Mouse (Mus musculus): ENCODE results near the gene Atp13a1. TPM values are rescaled to one million over a fixed set of nuclear protein-coding genes. Genes with fewer than 3 reads are reported as not detected.

Gene Atp13a1
- total RNA-seq, 2 experiments from 2014 or later = 11.6 to 11.9 TPM

DNA sequence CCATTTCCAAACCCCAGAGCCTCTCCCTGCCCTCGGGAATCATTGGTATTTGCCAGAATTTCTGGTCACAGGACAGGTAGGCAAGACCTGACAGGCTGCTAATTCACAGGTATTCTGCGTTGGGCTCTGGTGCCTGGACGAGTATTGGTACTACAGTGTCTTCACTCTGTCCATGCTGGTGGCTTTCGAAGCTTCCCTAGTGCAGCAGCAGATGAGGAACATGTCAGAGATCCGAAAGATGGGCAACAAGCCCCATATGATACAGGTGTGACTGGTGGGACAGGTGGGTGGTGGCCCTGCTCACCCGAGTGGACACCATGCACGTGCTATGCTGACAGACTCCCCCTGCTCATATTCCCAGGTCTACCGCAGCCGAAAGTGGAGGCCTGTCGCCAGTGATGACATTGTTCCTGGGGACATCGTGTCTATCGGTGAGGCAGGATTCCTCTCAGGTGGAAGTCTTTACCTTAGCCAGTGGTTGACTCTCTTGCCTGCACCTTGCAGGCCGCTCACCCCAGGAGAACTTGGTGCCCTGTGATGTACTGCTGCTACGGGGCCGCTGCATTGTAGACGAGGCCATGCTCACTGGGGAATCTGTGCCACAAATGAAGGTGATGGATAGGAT, 5.9 kb downstream of the Atp13a1 start:
- no peak for DNase-seq
- intact Hi-C loops (cut with DNase I; ENCODE audit: low total_unique reads) = no loop called here

DNA sequence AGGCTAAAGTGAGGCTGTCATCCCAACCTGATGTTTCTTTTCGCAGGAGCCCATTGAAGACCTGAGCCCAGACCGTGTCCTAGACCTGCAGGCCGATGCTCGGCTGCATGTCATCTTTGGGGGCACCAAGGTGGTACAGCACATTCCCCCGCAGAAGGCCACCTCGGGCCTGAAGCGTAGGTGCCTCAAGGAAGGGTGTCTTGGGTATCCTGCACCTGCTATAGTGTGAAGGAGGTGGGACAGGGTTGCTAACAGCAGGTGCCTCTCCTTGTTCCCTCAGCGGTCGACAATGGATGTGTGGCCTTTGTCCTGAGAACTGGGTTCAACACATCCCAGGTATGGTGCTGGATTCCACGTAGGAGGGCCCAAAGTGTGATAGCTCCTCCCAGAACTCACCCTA, 6.7 kb downstream of the Atp13a1 start:
- no peak for DNase-seq
- intact Hi-C loops (cut with DNase I; ENCODE audit: low total_unique reads) = no loop called here

DNA sequence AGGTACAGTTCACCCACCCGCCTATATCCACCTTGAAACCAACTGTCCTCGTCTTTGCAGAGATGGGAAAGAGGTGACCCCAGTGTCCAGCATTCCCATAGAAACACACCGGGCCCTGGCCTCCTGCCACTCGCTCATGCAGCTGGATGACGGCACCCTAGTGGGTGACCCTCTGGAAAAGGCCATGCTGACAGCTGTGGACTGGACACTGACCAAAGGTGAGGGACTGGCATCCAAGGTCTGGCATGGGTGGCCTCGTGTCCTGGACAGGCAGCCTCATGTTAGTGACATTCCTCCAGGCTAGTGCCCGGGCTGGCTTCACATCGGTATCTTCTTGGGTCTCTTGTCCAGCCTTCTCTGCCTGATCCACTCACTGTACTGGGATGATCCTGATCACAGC, 8.3 kb downstream of the Atp13a1 start:
- no peak for DNase-seq
- intact Hi-C loops (cut with DNase I; ENCODE audit: low total_unique reads) = no loop called here

DNA sequence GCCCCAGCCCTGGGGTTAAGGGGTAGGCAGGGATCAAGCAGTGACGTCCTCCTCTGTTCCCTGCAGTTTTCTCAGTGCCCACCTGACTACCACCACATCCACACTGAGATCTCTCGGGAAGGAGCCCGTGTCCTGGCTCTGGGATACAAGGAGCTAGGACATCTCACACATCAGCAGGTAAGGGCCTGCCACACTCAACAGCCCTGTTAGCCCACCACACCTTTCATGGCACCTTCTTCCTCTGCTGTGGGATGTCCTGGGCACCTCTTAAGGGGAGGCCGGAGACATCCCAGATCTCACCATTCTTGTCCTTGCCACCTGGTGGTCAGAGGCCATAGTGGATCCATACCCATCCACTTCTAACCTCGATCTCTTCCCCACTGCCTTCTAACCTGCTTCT, 9.0 kb downstream of the Atp13a1 start:
- intact Hi-C loops (cut with DNase I; ENCODE audit: low total_unique reads) = no loop called here

DNA sequence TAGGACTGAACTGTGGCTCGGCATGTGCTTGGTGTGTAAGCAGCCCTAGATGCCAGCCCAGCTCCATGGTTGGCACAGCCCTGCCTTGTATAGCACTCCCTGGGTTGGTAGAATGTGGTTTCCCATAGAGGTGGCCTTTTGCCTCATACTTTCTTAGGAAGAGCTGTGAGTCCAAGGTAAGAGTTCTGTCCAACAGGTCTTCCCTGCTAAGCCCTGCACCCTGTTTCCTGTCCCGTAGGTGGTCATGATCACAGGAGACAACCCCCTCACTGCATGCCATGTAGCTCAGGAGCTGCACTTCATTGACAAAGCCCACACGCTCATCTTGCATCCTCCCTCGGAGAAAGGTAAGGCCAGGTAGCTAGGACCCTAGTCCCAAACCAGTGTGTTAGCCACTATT, 10.8 kb downstream of the Atp13a1 start:
- intact Hi-C loops (cut with DNase I; ENCODE audit: low total_unique reads) = no loop called here
- DNase-seq = no peak

More for the DNA sequence above, 9.0 kb downstream of the Atp13a1 start:
- no peak for DNase-seq

DNA sequence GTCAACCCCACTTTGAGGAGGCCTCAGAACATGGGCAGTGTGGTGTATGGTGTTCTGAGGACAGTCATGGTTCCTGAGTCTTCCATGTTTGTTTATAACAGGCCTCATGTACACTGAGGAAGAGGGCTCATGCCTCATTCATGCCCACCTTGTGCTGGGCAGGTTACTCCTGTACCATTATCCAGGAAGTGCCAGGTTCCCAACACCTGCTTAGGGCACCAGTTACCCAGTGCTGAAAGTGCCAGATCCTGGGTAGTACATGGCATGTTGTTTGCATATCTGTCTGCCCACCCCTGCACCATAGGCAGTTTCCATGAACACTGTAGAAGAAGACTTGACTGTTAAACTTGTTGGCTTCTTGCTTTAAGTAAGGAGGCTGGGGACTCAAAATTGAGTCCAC, 11.3 kb downstream of the Atp13a1 start:
- no peak for DNase-seq
- intact Hi-C loops (cut with DNase I; ENCODE audit: low total_unique reads) = no loop called here

DNA sequence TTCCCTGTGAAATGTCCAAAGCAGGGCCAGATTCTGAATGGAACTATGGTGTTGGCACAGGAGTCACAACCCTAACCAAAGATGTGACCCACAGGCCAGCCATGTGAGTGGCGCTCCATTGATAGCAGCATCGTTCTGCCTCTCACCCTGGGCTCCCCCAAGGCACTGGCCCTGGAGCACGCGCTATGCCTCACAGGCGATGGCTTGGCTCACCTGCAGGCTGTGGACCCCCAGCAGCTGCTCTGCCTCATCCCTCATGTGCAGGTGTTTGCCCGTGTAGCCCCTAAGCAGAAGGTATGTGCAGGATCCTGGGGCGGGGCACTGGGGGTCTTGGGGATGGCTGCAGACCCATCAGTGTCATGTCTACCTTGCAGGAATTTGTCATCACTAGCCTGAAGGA, 12.4 kb downstream of the Atp13a1 start:
- no peak for DNase-seq
- intact Hi-C loops (cut with DNase I; ENCODE audit: low total_unique reads) = no loop called here

DNA sequence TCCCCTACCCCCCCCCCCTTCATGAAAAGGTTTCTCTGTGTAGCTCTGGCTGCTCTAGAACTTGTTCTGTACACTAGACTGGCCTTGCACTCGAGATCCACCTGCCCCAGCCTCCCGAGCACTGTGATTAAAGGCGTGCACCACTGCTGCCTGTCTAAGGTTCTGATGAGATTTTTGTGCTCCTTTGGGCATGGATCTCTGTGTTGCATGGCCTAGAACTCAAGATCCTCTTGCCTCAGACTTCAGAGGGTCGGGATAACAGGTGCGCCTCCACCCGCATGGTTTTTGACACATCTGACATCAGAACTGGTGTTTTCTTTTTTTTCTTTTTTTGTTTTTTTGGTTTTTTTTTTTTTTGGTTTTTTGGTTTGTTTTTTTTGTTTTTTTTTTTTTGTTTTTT, 13.6 kb downstream of the Atp13a1 start:
- intact Hi-C loops (cut with DNase I; ENCODE audit: low total_unique reads) = no loop called here
- DNase-seq = no peak

DNA sequence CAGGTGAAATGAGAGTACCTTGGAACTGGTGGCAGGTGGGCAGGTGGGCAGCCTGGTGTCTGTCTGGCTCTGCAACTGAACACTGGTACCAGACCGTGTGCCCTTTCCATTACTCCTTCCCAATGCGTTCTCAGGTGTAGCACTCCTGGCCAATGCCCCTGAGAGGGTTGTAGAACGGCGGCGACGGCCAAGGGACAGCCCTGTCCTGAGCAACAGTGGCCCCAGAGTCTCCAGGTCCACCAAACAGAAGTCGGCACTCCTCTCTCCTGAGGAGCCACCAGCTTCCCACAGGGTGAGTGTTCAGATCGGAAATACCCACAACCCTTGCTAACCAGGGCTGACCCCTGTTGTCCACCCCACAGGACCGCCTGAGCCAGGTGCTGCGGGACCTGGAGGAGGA, 14.1 kb downstream of the Atp13a1 start:
- intact Hi-C loops (cut with DNase I; ENCODE audit: low total_unique reads) = no loop called here
- no peak for DNase-seq

DNA sequence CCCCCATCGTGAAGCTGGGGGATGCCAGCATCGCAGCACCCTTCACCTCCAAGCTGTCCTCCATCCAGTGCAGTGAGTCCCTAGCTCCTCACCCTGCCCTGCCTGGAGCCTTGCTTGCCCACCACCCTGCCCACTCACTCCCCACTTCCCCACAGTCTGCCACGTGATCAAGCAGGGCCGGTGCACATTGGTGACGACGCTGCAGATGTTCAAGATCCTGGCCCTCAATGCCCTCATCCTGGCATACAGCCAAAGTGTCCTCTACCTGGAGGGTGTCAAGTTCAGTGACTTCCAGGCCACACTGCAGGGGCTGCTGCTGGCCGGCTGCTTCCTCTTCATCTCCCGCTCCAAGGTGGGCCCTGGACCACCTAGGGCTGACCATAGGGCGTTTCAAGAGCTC, 14.5 kb downstream of the Atp13a1 start:
- no peak for DNase-seq

DNA sequence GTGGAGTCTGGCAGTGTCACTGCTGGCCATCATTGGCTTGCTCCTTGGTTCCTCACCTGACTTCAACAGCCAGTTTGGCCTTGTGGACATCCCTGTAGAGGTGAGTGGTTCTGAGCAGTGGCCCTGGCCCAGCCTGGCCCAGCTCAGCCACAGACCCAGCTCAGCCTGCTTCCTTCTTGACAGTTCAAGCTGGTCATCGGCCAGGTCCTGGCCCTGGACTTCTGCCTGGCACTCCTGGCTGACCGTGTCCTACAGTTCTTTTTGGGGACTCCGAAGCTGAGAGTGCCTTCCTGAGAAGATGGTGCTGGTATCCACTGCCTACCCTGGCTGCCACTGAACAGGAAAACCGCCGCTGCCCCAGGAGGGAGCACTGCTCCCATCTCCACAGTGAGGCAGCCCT, 16.3 kb downstream of the Atp13a1 start:
- no peak for DNase-seq

More for the DNA sequence above, 14.5 kb downstream of the Atp13a1 start:
- intact Hi-C loops (cut with DNase I; ENCODE audit: low total_unique reads) = no loop called here

DNA sequence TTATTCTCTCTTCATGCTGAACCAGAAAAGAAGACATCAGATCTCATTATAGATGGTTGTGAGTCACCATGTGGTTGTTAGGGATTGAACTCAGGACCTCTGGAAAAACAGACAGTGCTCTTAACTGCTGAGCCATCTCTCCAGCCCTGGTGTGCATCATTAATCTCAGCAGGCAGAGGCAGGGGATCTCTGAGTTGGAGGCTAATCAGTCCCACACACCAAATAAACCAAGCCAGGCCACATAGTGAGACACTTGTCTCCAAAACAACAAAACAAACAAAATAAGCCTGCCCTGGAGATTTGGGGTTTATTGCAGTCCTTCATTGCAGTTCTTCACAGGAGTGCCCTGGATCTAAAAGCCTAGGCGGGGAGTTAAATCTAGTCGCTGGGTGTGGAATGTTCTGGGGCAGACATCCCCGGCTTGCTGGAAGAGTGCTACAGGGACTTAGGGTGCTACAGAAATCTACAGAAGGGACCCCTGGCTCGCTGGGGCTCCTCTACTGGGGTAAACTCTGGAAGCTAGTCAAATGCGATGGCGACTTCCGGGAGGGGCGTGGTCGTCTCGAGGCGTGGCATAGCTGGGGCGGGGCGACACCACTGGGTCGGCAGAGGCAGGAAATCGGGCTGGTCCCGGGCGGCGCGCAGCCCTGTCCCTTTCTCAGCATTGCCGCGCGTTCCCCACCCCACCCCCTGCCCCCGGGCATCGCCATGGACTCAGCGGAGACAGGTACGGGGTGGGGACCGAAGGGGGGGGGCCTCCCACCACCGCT, 17.3 kb downstream of the Atp13a1 start, which contains the start of gene Gmip:
Gene Gmip (plus strand): TSS at position 586 of the 770 bp plus-strand sequence.
- peak; percentile 80 for DNase-seq
- intact Hi-C loops (cut with DNase I; ENCODE audit: low total_unique reads) = no loop called here

More for the DNA sequence above, 16.3 kb downstream of the Atp13a1 start:
- intact Hi-C loops (cut with DNase I; ENCODE audit: low total_unique reads) = no loop called here

DNA sequence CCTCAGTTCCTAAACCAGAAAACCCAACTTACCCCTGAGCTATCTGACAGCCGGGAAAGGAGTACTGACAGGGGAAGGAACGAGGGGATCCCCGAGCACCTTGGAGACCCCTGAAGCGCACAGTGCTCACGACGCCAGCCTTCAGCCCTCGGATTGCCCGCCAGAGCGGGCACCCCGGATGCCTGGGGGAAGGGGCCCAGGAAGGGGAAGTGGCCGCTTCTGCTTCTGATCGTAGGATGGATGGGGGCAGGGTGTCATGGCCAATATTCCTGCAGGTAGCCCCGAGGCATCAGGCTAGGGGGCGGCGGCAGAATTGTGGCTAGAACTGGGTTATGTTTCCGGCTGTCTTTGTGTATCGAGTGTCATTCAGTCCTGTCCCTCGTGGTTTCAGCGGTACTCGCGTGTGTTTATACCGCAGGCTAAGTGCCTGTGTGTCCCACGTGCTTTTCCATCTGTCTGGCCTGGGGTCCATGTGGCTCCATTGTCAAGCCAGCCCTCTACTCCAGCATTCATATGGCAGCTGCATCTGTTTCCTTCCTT, 18.0 kb downstream of the Atp13a1 start:
- DNase-seq = no peak
- intact Hi-C loops (cut with DNase I; ENCODE audit: low total_unique reads) = no loop called here

DNA sequence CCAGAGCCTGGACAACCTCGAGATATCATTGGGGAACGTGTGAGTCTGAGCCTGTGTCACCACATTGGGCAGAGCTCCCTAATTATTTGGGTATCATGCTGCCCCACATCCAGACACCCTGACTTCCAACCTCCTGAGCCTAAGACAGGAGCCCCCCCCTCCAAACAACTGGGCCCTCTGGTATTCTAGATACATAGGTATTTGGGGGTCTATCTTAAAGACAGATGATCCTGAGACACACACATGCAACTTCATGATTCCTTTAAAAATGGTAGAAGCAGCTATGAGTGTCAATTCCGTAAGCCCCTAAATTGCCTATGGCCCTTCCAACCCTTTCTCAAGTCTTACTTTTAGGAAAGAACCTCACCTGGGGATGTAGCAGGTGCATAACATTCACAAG, 18.9 kb downstream of the Atp13a1 start:
- intact Hi-C loops (cut with DNase I; ENCODE audit: low total_unique reads) = no loop called here
- no peak for DNase-seq

DNA sequence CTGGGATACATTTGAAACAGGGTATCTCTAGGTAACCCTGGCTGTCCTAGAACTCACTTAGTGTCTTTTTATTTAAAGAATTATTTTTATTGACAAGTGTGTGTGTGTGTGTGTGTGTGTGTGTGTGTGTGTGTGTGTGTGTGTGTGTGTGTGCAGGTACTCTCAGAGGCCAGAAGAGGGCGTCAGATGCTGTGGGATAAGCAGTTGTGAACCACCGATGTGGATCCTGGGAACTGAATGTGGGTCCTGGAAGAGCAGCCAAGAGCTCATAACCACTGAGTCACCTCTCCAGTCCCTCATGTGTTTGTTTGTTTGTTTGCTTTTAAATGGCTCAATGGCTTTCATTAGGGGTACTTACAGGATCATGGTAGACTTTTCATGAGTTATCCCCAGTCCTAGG, 23.9 kb downstream of the Atp13a1 start:
- DNase-seq = no peak
- intact Hi-C loops (cut with DNase I; ENCODE audit: low total_unique reads) = no loop called here

DNA sequence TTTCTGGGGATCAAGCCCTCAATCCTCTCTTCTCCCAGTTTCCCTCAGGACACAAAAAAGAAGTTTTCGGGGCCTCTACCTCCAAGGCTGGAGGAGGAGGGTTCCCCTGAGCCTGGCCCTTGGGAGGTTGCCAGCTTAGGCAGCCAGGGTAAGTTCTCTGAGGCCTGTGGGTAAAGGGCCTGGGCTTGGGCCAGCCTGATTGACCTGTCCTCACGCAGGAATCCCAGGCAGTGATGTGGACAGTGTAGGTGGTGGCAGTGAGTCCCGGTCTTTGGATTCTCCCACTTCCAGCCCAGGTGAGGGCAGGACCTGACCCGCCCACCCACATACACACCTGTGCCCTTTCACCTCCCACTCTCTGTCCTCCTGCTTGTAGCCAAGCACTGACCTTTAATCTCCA, 24.4 kb downstream of the Atp13a1 start:
- DNase-seq = no peak
- intact Hi-C loops (cut with DNase I; ENCODE audit: low total_unique reads) = no loop called here

DNA sequence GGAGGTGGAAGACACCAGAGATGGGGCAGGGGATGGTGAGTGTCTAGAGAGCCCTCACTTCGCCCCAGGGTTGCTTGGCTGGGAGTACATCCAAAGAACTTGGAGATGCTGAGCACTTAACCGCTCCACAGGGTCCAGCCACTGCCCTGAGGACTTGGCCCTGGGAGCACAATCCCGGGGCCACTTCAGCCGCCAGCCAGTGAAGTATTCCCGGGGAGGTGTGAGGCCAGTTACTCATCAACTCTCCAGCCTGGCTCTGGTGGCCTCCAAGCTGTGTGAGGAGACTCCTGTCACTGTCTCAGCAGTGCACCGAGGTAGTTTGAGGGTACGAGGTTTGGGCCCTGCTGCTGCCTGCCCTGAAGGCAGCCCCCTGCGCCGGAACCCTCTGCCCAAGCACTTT, 29.5 kb downstream of the Atp13a1 start:
- intact Hi-C loops (cut with DNase I; ENCODE audit: low total_unique reads) = no loop called here
- DNase-seq = no peak

DNA sequence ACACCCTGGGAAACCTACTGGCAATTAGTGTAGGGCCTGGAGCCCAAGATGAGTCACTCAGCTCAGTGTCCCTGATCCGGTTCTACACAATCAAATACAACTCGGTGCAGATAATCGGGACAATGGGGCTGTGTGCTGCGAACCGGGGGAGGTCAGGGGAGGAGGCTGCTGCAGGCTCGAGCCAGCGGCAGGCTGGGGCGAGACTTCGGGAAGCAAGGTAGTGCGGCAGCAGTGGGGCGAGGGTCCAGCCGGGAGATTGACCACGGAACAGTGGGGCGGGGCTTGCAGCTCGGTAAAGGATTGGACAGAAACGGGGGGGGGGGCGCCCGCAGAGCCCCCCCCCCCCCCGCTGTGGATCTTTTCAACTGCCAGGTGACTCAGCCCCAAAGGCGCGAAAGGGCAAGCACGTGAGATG, 31.0 kb downstream of the Atp13a1 start:
- intact Hi-C loops (cut with DNase I; ENCODE audit: low total_unique reads) = no loop called here
- DNase-seq = no peak

DNA sequence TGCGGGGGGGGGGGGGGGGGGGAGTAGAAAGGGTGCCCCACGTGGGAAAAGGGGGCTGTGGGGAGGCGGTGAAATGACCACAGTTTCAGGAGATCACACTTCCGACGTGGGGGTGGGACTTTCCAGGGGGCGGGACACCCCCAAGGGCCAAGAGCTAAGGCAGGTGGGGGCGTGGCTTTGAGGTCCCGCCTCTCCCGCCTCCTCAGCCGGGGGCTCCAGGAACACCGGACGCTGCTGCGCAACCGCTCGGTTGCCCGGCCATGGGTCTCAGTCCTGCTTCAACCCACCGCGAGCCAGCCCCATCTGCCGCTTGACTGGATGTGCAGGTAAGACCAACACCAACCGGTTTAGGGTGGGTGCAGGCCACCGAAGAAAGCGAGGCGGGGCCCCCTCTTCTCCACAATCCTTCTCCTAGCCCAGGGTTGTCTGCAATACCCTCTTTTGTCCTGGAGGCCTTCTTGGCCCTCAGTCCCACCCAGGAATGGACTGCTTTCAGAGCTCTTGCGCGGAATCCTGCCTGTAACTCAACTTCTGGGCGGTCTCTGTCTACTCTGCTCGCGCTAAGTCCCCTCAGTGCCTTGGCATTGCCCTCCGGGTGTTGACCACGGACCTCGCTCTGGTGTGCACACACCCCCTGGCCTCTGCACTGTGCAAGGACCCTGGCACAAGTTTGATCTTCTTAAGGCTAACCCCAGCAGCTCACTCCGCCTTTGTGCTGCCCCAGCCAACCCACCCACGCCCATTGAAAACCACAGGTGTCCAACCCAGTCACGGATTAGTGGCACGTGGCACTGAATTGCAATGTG, 31.6 kb downstream of the Atp13a1 start, which contains the start of gene Lpar2:
Gene Lpar2 (plus strand): TSS at position 44 of the 806 bp plus-strand sequence.
- DNase-seq = no peak
- intact Hi-C loops (cut with DNase I; ENCODE audit: low total_unique reads) = no loop called here

DNA sequence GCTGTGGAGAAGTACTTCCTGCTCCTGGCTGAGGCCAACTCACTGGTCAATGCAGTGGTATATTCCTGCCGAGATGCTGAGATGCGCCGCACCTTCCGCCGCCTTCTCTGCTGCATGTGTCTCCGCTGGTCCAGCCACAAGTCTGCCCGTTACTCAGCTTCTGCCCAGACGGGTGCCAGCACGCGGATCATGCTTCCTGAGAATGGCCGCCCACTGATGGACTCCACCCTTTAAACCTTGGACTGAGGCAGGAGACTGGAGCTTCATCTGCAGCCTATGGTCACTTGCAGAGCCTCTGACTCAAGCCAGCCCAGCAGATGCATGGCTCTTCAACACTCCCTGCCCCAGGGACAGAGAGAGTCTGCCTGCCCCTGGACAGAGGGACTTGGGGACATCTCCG, 35.4 kb downstream of the Atp13a1 start:
- intact Hi-C loops (cut with DNase I; ENCODE audit: low total_unique reads) = no loop called here

More for the DNA sequence above, 35.4 kb downstream of the Atp13a1 start:
- DNase-seq = no peak
